Mouse (Mus musculus) lung, embryonic 15.5 days (tissue): Measurements from ENCODE around the gene St6galnac4. TPM values are rescaled to one million over a fixed set of nuclear protein-coding genes. Genes with fewer than 3 reads are reported as not detected.

ENCODE experiments used
- ATAC-seq: fragments of 200-750 bp; cut with Nextera tagmentation; 2 replicates; pipeline ENCODE4 v1.8.0; 2017; ENCODE audit warnings: moderate number of reproducible peaks, borderline replicate concordance; ENCODE audit not compliant: low FRiP score, low TSS enrichment; ENCODE audit errors: extremely low read depth
- H3K27ac ChIP-seq: fragments of 300-500 bp; sonication (generic); 2 replicates; pipeline ENCODE4 v1.5.1; 2015; ENCODE audit warnings: moderate library complexity, mild to moderate bottlenecking, inconsistent platforms
- H3K27me3 ChIP-seq: fragments of 300-500 bp; sonication (generic); 2 replicates; pipeline ENCODE4 v1.6.1; 2015; ENCODE audit warnings: inconsistent platforms
- H3K36me3 ChIP-seq: fragments of 300-500 bp; sonication (generic); 2 replicates; pipeline ENCODE4 v1.6.1; 2015; ENCODE audit warnings: inconsistent platforms
- H3K4me1 ChIP-seq: fragments of 300-500 bp; sonication (generic); 2 replicates; pipeline ENCODE4 v1.6.1; 2015; ENCODE audit warnings: inconsistent platforms
- H3K4me2 ChIP-seq: fragments of 300-500 bp; sonication (generic); 2 replicates; pipeline ENCODE4 v1.6.1; 2015; ENCODE audit warnings: inconsistent platforms, mild to moderate bottlenecking, moderate library complexity
- H3K4me3 ChIP-seq: fragments of 300-500 bp; sonication (generic); 2 replicates; pipeline ENCODE4 v1.5.1; 2015; ENCODE audit warnings: mild to moderate bottlenecking, inconsistent platforms
- H3K9ac ChIP-seq: fragments of 300-500 bp; sonication (generic); 2 replicates; pipeline ENCODE4 v1.6.1; 2015; ENCODE audit warnings: inconsistent platforms
- H3K9me3 ChIP-seq: fragments of 300-500 bp; sonication (generic); 2 replicates; pipeline ENCODE4 v1.6.1; 2016; ENCODE audit warnings: inconsistent platforms
- WGBS: fragments of 180-500 bp; shearing (Covaris S2); methylation state at CpG from one replicate; pipeline ENCODE4 v1.1.7; 2015; 5-methylcytosine and 5-hydroxymethylcytosine counted together
- polyA plus RNA-seq: library from polyadenylated mRNA; unstranded; fragments of >200 nt; fragmentation: Nextera tagmentation; extraction: Ambion mirVana; gene quantifications from 2 replicates; pipeline ENCODE4 v1.2.1, GENCODE M21; 2015

The St6galnac4 gene
- polyA plus RNA-seq, 1 experiment from 2014 or later, result 26.1 TPM

DNA sequence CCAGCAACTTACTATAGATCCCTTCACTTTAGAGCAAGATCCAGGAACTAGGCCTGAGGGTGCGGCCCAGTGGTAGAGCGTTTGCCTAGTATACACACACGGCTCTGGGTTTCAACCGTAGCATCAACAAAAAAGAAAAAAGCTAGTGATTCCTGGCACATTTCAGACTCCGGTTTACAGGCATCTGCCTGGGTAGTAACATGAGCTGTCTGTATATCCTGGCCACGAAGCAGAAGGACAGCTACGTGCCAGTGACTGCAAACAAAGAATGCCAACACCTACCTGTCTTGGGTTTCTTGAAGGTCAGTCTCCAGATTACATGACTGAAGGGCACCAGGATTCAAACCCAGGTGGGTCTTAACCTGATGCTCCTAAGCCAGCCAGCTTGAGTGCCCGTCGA is 37.7 kb upstream of the St6galnac4 start:
- peak overlapping the region; percentile 2; the same call in 1 of the 2 replicates for H3K27ac ChIP-seq
- 63% methylated on average over 9 of the region's 9 CpGs for WGBS
- H3K4me3 ChIP-seq, result no peak overlapping the region

DNA sequence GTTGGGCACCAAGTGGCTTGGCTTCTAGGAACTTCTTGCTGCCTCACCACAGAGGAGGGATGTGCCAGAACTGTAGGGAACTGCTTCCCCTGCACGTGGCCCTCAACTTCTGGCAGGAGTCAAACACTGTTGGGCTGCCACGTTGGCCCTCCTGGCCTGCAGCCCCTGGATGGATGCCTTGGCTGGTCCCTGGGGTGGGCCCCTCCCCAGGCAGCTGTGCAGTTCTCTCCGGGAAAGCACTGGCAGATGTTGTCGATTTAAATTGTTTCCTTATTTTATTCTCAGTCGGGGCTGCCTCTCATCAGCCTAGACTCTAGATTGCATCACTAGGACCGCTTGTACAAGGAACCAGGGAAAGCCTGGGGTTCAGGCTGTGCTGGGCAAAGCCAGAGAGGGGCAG is 37.1 kb upstream of the St6galnac4 start:
- Histone ChIP-seq H3K36me3 (no peaks in the 10 kb centered on the region), H3K4me1 (peaks cover 10% of the 10 kb centered on the region; the same call in 1 of the 2 replicates), H3K4me3 (no peak overlapping the region), H3K9ac (no peak overlapping the region), H3K27me3 (no peaks in the 10 kb centered on the region), H3K27ac (peak overlapping the region; percentile 2; the same call in 1 of the 2 replicates), H3K4me2 (no peak overlapping the region), H3K9me3 (no peaks in the 10 kb centered on the region)
- WGBS, result 49% methylated on average over 6 of the region's 6 CpGs
- ATAC-seq, result peak; percentile 61; the same call in 1 of the 2 replicates

More for the DNA sequence above, 37.7 kb upstream of the St6galnac4 start:
- H3K9me3 ChIP-seq, result no peaks in the 10 kb centered on the region
- H3K27me3 ChIP-seq, result no peaks in the 10 kb centered on the region
- H3K9ac ChIP-seq, result no peak overlapping the region
- no peaks in the 10 kb centered on the region for H3K36me3 ChIP-seq
- no peak for ATAC-seq
- H3K4me2 ChIP-seq, result no peak overlapping the region
- peaks cover 10% of the 10 kb centered on the region; the same call in 1 of the 2 replicates for H3K4me1 ChIP-seq

DNA sequence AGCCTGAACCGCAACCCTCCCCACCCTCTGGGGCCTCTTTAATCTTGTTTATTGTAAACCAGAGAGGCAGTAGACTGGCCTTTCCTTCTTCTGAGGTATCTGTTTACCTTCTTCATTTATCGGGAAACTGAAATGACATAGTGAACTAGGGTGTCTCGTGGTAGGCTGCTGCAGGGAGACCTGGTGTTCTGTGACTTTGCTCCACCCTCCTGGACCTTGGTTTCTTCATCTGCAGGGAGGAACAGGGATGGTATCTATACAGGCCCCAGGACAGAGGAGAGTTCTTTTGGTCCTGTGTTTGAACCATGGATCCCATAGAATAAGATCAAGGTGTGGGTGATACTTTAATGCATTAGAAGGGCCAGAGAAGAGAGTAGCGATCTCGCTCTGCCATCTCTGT is 35.7 kb upstream of the St6galnac4 start:
- ATAC-seq, result no peak
- Histone ChIP-seq H3K27me3 (no peaks in the 10 kb centered on the region), H3K36me3 (no peaks in the 10 kb centered on the region), H3K9ac (no peak overlapping the region), H3K27ac (no peak overlapping the region), H3K4me3 (no peak overlapping the region), H3K4me1 (peaks cover 21% of the 10 kb centered on the region), H3K9me3 (no peaks in the 10 kb centered on the region), H3K4me2 (no peak overlapping the region)
- WGBS, result 75% methylated on average over 5 of the region's 5 CpGs

DNA sequence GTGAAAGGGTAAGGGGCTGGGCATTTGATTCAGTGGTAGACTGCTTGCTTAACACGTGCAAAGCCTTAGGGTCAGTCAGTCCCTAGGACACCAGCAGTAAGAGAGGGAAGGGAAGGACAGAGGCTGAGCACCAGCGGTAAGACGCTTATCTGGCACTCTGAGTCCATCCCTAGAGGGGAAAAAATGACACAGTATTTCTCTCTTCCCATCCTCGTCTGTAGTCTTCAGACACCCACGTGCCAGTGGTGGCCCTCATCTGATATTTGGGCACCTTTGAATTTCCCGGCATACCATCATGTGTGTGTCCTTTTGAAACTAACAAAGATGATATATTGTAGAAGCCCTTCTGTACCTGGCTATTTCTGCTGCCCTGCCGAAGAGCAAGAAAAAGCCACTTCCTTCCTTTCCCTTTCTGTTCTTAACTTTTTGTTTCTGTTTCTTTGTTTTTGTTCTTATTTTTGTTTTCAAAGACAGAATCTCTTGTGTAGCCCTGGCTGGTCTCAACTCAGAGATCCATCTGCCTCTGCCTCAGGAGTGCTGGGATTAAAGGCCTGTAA is 33.2 kb upstream of the St6galnac4 start:
- Histone ChIP-seq H3K4me2 (no peak overlapping the region), H3K27ac (no peak overlapping the region), H3K27me3 (no peaks in the 10 kb centered on the region), H3K4me1 (peaks cover 29% of the 10 kb centered on the region), H3K9me3 (no peaks in the 10 kb centered on the region), H3K4me3 (no peak overlapping the region), H3K9ac (no peak overlapping the region), H3K36me3 (peaks cover 3% of the 10 kb centered on the region; the same call in 1 of the 2 replicates)
- no peak for ATAC-seq
- 65% methylated on average over 7 of the region's 7 CpGs for WGBS

DNA sequence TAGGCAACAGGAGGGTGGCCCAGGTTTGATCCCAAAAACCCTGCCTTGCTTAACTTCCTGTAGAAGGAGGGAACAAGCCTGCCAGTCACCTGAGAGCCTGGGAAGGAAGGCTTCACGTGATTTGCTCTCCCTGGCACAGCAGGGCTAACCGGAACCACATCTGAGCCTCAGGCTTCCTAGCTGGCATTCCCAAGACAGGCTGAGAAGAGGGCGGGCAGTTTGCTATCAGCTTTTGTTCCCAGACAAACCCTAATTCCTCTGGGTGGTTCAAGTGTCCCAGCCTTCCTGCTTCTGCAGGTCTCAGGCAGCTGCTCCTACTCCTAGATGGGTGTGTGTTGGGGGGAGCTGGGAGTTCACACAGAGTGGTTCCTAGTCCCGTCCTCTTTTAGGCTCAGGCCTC is 31.4 kb upstream of the St6galnac4 start:
- Histone ChIP-seq H3K27ac (peak overlapping the region; percentile 58), H3K36me3 (peaks cover 9% of the 10 kb centered on the region; the same call in 1 of the 2 replicates), H3K4me2 (no peak overlapping the region), H3K27me3 (no peaks in the 10 kb centered on the region), H3K9ac (no peak overlapping the region), H3K4me3 (no peak overlapping the region), H3K9me3 (no peaks in the 10 kb centered on the region), H3K4me1 (peaks cover 19% of the 10 kb centered on the region)
- 46% methylated on average over 4 of the region's 4 CpGs for WGBS
- ATAC-seq, result 0 out of 2 replicates have a peak, but pooled peaks have one; percentile 17

DNA sequence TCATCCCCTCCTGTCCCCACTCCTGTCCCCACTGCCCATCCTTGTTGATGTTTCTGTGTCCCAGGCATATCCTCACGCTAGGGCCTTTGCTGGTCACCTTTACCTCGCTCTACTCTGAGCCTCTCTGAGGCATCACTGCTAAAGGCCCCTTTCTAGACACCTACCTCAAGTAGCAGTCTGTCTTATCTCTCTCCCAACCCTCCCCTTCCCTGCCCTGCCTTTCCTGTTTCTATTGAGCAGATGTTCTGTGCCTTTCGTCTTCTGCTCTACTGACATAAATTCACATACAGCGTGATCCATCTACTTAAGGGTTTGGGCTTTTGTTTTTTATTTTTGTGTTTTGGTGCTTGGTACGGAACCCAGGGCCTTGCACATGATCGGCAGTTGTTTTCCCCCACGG is 30.9 kb upstream of the St6galnac4 start:
- no peaks in the 10 kb centered on the region for H3K27me3 ChIP-seq
- peak overlapping the region; percentile 58 for H3K27ac ChIP-seq
- H3K4me1 ChIP-seq, result peaks cover 19% of the 10 kb centered on the region
- peaks cover 14% of the 10 kb centered on the region for H3K36me3 ChIP-seq
- no peak overlapping the region for H3K4me3 ChIP-seq
- whole genome bisulfite sequencing, result 71% methylated on average over 7 of the region's 7 CpGs
- no peak overlapping the region for H3K9ac ChIP-seq
- H3K9me3 ChIP-seq, result no peaks in the 10 kb centered on the region
- H3K4me2 ChIP-seq, result no peak overlapping the region
- ATAC-seq, result no peak

DNA sequence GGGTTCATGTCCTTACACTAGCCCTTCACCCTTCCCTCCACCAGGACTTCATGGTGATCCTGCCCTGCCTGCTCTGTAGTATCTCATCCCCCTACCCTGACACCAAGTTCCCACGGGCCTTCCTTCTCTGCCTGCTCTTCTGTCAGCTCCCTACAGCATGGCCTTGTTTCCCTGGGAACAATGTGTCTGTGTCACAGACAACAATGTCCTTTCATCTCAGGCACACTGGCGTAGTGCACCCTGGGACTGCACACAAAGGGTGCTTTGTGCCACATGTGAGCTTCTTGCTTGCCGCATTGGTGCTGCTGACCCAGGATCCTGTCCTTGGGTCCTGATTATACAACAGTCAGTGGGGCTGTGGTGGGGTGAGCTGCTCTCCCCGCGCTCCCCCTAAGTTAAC is 27.3 kb upstream of the St6galnac4 start:
- H3K4me1 ChIP-seq, result peaks cover 19% of the 10 kb centered on the region
- no peaks in the 10 kb centered on the region for H3K27me3 ChIP-seq
- no peaks in the 10 kb centered on the region for H3K9me3 ChIP-seq
- 57% methylated on average over 5 of the region's 5 CpGs for WGBS
- peak overlapping the region; percentile 34; the same call in 1 of the 2 replicates for H3K27ac ChIP-seq
- peaks cover 37% of the 10 kb centered on the region for H3K36me3 ChIP-seq
- no peak overlapping the region for H3K9ac ChIP-seq
- ATAC-seq, result no peak; the same call in 1 of the 2 replicates
- no peak overlapping the region for H3K4me3 ChIP-seq
- no peak overlapping the region for H3K4me2 ChIP-seq

DNA sequence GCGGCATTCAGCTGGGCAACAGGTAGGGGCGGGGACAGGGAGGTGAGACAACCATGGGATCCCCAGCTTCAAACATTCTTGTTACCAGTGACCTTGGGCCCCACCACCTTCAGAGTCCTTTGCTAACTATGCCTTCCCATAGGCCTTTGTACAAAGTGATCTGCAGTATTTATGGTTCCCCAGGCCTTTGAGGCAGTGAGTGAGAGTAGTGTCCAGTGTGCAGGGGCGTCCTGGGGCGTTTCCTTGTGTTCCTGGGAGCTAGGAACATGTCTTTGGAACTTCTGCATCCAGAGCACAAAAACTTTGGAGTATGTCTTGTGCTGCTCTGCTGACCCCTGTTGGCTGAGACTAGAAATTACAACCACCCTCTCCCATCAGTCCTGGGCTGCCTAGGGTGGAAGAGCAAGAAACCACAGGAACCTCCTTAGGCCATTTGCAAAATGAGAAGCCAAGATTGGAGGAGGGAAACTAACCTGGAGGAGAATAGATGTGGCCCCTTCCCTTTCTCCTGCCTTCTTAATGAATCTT is 20.3 kb upstream of the St6galnac4 start:
- 40% methylated on average over 4 of the region's 4 CpGs for WGBS
- no peaks in the 10 kb centered on the region for H3K27me3 ChIP-seq
- peaks cover 4% of the 10 kb centered on the region for H3K4me1 ChIP-seq
- H3K9me3 ChIP-seq, result no peaks in the 10 kb centered on the region
- ATAC-seq, result no peak
- 0 out of 2 replicates have a peak overlapping the region, but pooled peaks have one; percentile 6 for H3K27ac ChIP-seq
- no peak overlapping the region for H3K4me3 ChIP-seq
- no peak overlapping the region for H3K9ac ChIP-seq
- peaks cover 66% of the 10 kb centered on the region for H3K36me3 ChIP-seq
- H3K4me2 ChIP-seq, result no peak overlapping the region

DNA sequence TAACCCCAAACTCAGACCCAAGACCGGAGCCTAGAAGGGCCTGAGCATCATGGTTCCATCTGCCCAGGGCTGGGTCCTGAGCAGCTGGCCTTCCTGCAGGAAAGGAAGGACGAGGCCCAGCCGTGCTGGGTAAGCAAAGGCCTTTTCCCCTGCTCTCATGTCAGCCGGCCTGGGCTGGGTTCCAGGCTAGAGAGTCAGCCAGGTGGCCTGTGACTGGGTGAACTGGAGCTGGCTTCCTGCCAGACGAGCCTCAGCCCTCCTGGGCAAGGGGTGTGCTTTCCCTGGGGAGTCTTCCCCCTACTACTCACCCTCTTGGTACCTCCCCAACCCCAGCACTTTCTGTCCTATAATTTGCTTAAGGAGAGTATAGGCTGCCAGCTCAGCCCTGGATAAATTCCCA is 18.7 kb upstream of the St6galnac4 start:
- ATAC-seq, result no peak
- 47% methylated on average over 5 of the region's 5 CpGs for WGBS
- Histone ChIP-seq H3K4me2 (no peak overlapping the region), H3K36me3 (peaks cover 62% of the 10 kb centered on the region), H3K27ac (no peak overlapping the region), H3K4me1 (peaks cover 10% of the 10 kb centered on the region), H3K4me3 (no peak overlapping the region), H3K27me3 (no peaks in the 10 kb centered on the region), H3K9me3 (no peaks in the 10 kb centered on the region), H3K9ac (no peak overlapping the region)

DNA sequence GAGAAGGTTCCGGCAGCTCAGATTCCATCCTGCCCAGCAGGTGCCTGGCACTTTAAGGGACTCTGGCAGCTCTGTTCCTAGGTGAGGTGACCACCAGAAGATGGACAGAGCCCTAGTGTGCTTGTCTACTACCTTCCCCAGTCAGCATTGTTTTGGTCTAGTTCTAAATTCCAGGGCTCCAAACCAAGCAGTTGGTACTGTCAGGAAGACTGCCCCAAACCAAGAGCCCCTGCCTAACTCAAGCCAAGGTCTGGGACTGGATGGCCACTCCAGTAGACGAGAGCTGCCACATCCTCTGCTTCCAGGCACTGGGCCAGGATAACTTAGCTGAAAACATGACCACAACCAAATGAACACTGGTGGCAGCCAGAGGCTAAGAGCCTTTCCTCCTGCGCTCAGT is 18.0 kb upstream of the St6galnac4 start:
- peaks cover 10% of the 10 kb centered on the region for H3K4me1 ChIP-seq
- peaks cover 54% of the 10 kb centered on the region for H3K36me3 ChIP-seq
- H3K9ac ChIP-seq, result no peak overlapping the region
- no peaks in the 10 kb centered on the region for H3K27me3 ChIP-seq
- H3K27ac ChIP-seq, result no peak overlapping the region
- H3K9me3 ChIP-seq, result no peaks in the 10 kb centered on the region
- H3K4me2 ChIP-seq, result no peak overlapping the region
- WGBS, result 79% methylated on average over 3 of the region's 3 CpGs
- ATAC-seq, result no peak
- no peak overlapping the region for H3K4me3 ChIP-seq

DNA sequence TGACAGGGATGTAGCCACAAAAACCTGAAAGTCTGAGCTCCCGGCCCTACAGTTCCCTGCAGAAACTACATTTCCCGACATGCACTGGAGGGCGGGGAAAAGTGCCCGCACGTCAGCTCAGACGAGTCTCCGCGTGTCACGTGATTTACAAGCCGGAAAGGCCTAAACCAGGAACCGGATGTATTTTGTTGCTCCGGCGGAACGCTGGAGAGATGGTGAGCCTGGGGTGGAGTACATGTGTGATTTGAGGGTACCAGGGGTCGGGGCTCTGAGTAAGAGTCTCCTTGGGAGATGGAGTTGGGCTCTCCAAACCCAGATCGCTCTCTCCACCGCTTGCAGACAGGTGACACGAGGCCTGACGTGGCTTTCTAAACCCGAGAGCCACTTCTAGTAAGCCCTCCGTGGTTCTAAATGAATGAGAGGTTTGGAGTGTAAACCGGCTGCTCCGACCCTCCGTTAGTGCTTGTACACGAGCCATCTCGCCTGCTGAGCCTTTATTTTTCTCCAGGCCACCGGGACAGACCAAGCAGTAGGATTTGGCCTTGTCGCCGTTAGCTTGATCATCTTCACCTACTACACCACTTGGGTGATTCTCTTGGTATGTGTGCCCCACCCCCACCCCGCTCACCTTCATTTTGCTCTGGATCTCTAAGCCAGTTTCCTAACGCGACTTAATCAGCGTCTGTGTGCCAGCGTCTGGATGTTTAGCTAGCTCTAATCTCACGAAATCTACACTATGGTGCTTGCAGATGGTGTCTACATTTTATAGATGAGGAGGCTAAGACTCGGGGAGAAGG is 16.0 kb upstream of the St6galnac4 start, which contains the start of gene Dpm2:
Dpm2 (plus strand) TSS at position 161 of the 797 bp plus-strand sequence.
- Histone ChIP-seq H3K27ac (peak within 1 kb of the TSS; percentile 46), H3K9ac (peak within 1 kb of the TSS; percentile 70), H3K4me2 (peak within 1 kb of the TSS; percentile 62), H3K27me3 (no peaks in the 10 kb centered on the region), H3K36me3 (peaks cover 36% of the 10 kb centered on the region), H3K4me3 (peak within 1 kb of the TSS; percentile 76), H3K9me3 (no peaks in the 10 kb centered on the region), H3K4me1 (peaks cover 18% of the 10 kb centered on the region)
- peak; percentile 77 for ATAC-seq
- 1% methylated on average over 36 of the region's 36 CpGs for WGBS

DNA sequence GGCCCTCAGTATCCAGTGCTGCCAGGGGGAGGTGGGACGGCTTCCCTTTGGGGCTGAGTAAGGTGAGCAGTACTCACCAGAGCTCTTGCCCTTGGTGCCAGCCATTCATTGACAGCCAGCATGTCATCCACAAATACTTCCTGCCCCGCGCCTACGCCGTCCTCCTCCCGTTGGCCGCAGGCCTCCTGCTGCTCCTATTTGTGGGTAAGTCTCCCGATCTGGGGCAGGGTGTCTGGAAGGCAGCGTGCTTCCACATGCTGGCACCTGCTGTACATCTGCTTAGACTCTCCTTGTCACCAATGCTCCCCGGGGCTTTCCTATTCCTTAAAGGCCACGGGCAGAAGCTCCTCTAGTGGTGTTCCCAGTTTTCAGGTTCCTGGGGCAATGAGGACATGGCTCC is 14.7 kb upstream of the St6galnac4 start:
- Histone ChIP-seq H3K4me2 (no peak overlapping the region), H3K9me3 (no peaks in the 10 kb centered on the region), H3K9ac (no peak overlapping the region), H3K36me3 (peaks cover 26% of the 10 kb centered on the region), H3K4me1 (peaks cover 18% of the 10 kb centered on the region), H3K27me3 (no peaks in the 10 kb centered on the region), H3K4me3 (no peak overlapping the region), H3K27ac (no peak overlapping the region)
- no peak for ATAC-seq
- 91% methylated on average over 11 of the region's 11 CpGs for WGBS
